In the genomic region with DNA sequence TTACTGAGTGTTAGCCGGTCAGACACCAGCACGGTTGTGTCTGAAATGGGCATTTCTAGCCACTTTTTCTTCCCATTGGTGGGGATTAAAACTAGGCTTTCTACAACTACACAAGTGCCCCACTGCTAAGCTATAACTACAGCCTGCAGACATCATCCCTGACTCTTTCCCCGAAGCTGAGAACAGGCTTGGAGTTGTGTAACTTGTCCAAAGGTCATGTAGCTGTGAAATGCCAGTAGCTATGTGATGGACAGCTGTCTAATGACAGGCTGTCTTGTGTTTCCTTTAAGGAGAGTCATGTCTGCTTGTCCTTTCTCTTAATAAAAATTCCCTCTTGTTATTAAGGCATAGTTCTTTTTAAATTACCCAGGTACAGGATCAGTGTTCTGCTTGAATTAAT, we compare ENCODE assay signal across 28 mouse cellular contexts.
A peak's percentile ranks its signal among the peaks of the same experiment; 100 is the strongest.
DNase-seq lines count a peak whose midpoint lies in the region; ATAC-seq and TF ChIP-seq lines count a peak whose summit lies in the region.
"Had no signal": no experiment of that assay in that cellular context is flagged by ENCODE, and none has a peak within 500 bp of the region (broad histone marks: within the 10 kb centered on the region; RNA-seq: fewer than 3 reads in every experiment).

No protein-coding gene starts in this region.

- H3K4me1 ChIP-seq in liver, postnatal 0 days (ENCODE audit: insufficient read depth), result peaks cover 4% of the 10 kb centered on the region; the same call in 1 of the 2 replicates
- no peaks in the 10 kb centered on the region for H3K4me1 ChIP-seq in liver, embryonic 12.5 days
- no peaks in the 10 kb centered on the region for H3K4me1 ChIP-seq in intestine, embryonic 16.5 days (ENCODE audit: control insufficient read depth, insufficient read depth, low read length)
- H3K4me1 ChIP-seq: heart, embryonic 15.5 days; midbrain, embryonic 13.5 days had no signal

- 71% methylated on average over 3 of the region's 3 CpGs for WGBS in liver, postnatal 0 days (ENCODE audit: insufficient replicate concordance)
- WGBS in liver, embryonic 12.5 days (ENCODE audit: insufficient replicate concordance), result 72% methylated on average over 3 of the region's 3 CpGs
- WGBS in intestine, embryonic 16.5 days, result 74% methylated on average over 3 of the region's 3 CpGs

- no peak overlapping the region for H3K9ac ChIP-seq in liver, postnatal 0 days (replicated peaks)
- no peak overlapping the region for H3K9ac ChIP-seq in liver, embryonic 12.5 days
- H3K9ac ChIP-seq in intestine, embryonic 16.5 days (ENCODE audit: low read depth, low read length), result no peak overlapping the region
- H3K9ac ChIP-seq: embryonic facial prominence, embryonic 13.5 days; heart, embryonic 15.5 days; hindbrain, embryonic 15.5 days; midbrain, embryonic 13.5 days had no signal

- no peaks in the 10 kb centered on the region for H3K36me3 ChIP-seq in liver, postnatal 0 days (replicated peaks; ENCODE audit: insufficient read depth, low read length)
- H3K36me3 ChIP-seq in liver, embryonic 12.5 days, result no peaks in the 10 kb centered on the region
- no peaks in the 10 kb centered on the region for H3K36me3 ChIP-seq in intestine, embryonic 16.5 days (ENCODE audit: control insufficient read depth, insufficient read depth, low read length)
- H3K36me3 ChIP-seq: embryonic facial prominence, embryonic 13.5 days; heart, embryonic 15.5 days; hindbrain, embryonic 15.5 days; midbrain, embryonic 13.5 days had no signal

- no peak overlapping the region for H3K27ac ChIP-seq in liver, postnatal 0 days (ENCODE audit: low read depth)
- H3K27ac ChIP-seq in liver, embryonic 12.5 days, result no peak overlapping the region
- no peak overlapping the region for H3K27ac ChIP-seq in intestine, embryonic 16.5 days (ENCODE audit: low read length)
- H3K27ac ChIP-seq: embryonic facial prominence, embryonic 13.5 days; heart, embryonic 15.5 days; hindbrain, embryonic 15.5 days; kidney, postnatal 0 days; midbrain, embryonic 13.5 days; stomach, postnatal 0 days had no signal

- no peak for TF ChIP-seq EP300 in liver, postnatal 0 days (IDR thresholded peaks at IDR 0.05; ENCODE audit: low read depth)

- ATAC-seq in liver, postnatal 0 days, result peak; percentile 63; the same call in 1 of the 2 replicates
- ATAC-seq in liver, embryonic 12.5 days, result no peak
- peak; percentile 88 for ATAC-seq in intestine, embryonic 16.5 days
- ATAC-seq: activated CD4-positive, CD25-positive, alpha-beta regulatory T cell, adult 4 months; forebrain, embryonic 14.5 days; midbrain, embryonic 13.5 days had no signal

- no peaks in the 10 kb centered on the region for H3K27me3 ChIP-seq in liver, postnatal 0 days (ENCODE audit: insufficient read depth, low read length)
- H3K27me3 ChIP-seq in liver, embryonic 12.5 days (replicated peaks), result no peaks in the 10 kb centered on the region
- H3K27me3 ChIP-seq in intestine, embryonic 16.5 days (replicated peaks; ENCODE audit: control insufficient read depth, insufficient read depth, low read length), result no peaks in the 10 kb centered on the region
- H3K27me3 ChIP-seq: CH12.LX; embryonic facial prominence, embryonic 13.5 days; heart, embryonic 15.5 days; hindbrain, embryonic 15.5 days; megakaryocyte, embryonic 14.5 days; midbrain, embryonic 13.5 days had no signal

- H3K9me3 ChIP-seq in liver, postnatal 0 days (ENCODE audit: low read length), result no peaks in the 10 kb centered on the region
- no peaks in the 10 kb centered on the region for H3K9me3 ChIP-seq in liver, embryonic 12.5 days (replicated peaks)
- H3K9me3 ChIP-seq in intestine, embryonic 16.5 days (ENCODE audit: control insufficient read depth, low read length), result no peaks in the 10 kb centered on the region
- H3K9me3 ChIP-seq: embryonic facial prominence, embryonic 13.5 days; G1E; heart, embryonic 15.5 days; hindbrain, embryonic 15.5 days; megakaryocyte, embryonic 14.5 days; midbrain, embryonic 13.5 days had no signal

- no peak for TF ChIP-seq CTCF in liver, postnatal 0 days (IDR thresholded peaks at IDR 0.05; ENCODE audit: low read depth)

- no peak overlapping the region for H3K4me3 ChIP-seq in liver, postnatal 0 days (ENCODE audit: low read depth, low read length)
- no peak overlapping the region for H3K4me3 ChIP-seq in liver, embryonic 12.5 days
- no peak overlapping the region for H3K4me3 ChIP-seq in intestine, embryonic 16.5 days (ENCODE audit: low read length)
- H3K4me3 ChIP-seq: embryonic facial prominence, embryonic 13.5 days; heart, embryonic 15.5 days; hindbrain, embryonic 15.5 days; megakaryocyte, embryonic 14.5 days; midbrain, embryonic 13.5 days had no signal

- no peak overlapping the region for H3K4me2 ChIP-seq in liver, postnatal 0 days (ENCODE audit: low read depth, low read length)
- H3K4me2 ChIP-seq in liver, embryonic 12.5 days, result no peak overlapping the region
- no peak overlapping the region for H3K4me2 ChIP-seq in intestine, embryonic 16.5 days (ENCODE audit: low read depth, low read length)
- H3K4me2 ChIP-seq: embryonic facial prominence, embryonic 13.5 days; heart, embryonic 15.5 days; hindbrain, embryonic 15.5 days; midbrain, embryonic 13.5 days had no signal

- intact Hi-C loops in heart, postnatal 14 days (cut with DNase I), result loop anchor here (5.0 kb wide), 1 partner anchor 99 kb away; no protein-coding TSS in a partner anchor

- DNase-seq in kidney, adult 18-20 months, result peak; percentile 7
- no peak for DNase-seq in kidney, postnatal 4 days
- peak; percentile 18 for DNase-seq in liver, postnatal 0 days
- peak; percentile 61 for DNase-seq in skeletal muscle tissue, adult 2 months (ENCODE audit: low read depth, low spot score)
- DNase-seq in layer of hippocampus, adult 9-10 months (ENCODE audit: low spot score), result no peak
- DNase-seq in heart, postnatal 14 days, result no peak
- DNase-seq: adrenal gland, postnatal 14 days; B cell, adult 2 months; cerebellum, adult 8-10 months; cerebellum, postnatal 36 days; embryo, embryonic 11 days; gastrocnemius, postnatal 10 days; layer of hippocampus, adult 9-11 months; lung, adult 2 months; lung, postnatal 14 days had no signal

Comparison
In these comparisons a context has a peak if more than half of its experiments do, and no peak if none do; other contexts are left out.
1. DNase-seq: peak in kidney, adult 18-20 months (single experiment), liver, postnatal 0 days (single experiment) and skeletal muscle tissue, adult 2 months (single experiment); none in kidney, postnatal 4 days (0 of 2), layer of hippocampus, adult 9-10 months (single experiment) and heart, postnatal 14 days (0 of 2).